Mouse (Mus musculus) liver, embryonic 15.5 days (tissue): ENCODE measurements around the gene Ptgdr2. TPM values are rescaled to one million over a fixed set of nuclear protein-coding genes. Genes with fewer than 3 reads are reported as not detected.
A peak's percentile ranks its signal among the peaks of the same experiment; 100 is the strongest.

Experiments used
- ATAC-seq: fragments of 200-750 bp; cut with Nextera tagmentation; 2 replicates; pipeline ENCODE4 v1.8.0; 2017; ENCODE audit warnings: moderate number of reproducible peaks, mild to moderate bottlenecking, moderate library complexity; ENCODE audit not compliant: insufficient read depth
- H3K27ac ChIP-seq: fragments of 300-500 bp; sonication (generic); replicated peaks from 2 replicates; pipeline ENCODE4 v1.5.1; 2015; ENCODE audit warnings: mild to moderate bottlenecking, inconsistent platforms
- H3K27me3 ChIP-seq: fragments of 300-500 bp; sonication (generic); 2 replicates; pipeline ENCODE4 v1.6.1; 2015; ENCODE audit warnings: mild to moderate bottlenecking, inconsistent platforms
- H3K36me3 ChIP-seq: fragments of 300-500 bp; sonication (generic); replicated peaks from 2 replicates; pipeline ENCODE4 v1.6.1; 2015; ENCODE audit warnings: moderate library complexity, mild to moderate bottlenecking, inconsistent platforms
- H3K4me1 ChIP-seq: fragments of 300-500 bp; sonication (generic); replicated peaks from 2 replicates; pipeline ENCODE4 v1.6.1; 2015; ENCODE audit warnings: inconsistent platforms
- H3K4me2 ChIP-seq: fragments of 300-500 bp; sonication (generic); 2 replicates; pipeline ENCODE4 v1.6.1; 2015; ENCODE audit warnings: moderate library complexity, mild to moderate bottlenecking, inconsistent platforms
- H3K4me3 ChIP-seq: fragments of 300-500 bp; sonication (generic); replicated peaks from 2 replicates; pipeline ENCODE4 v1.5.1; 2015; ENCODE audit warnings: mild to moderate bottlenecking, inconsistent platforms
- H3K9ac ChIP-seq: fragments of 300-500 bp; sonication (generic); 2 replicates; pipeline ENCODE4 v1.6.1; 2015; ENCODE audit warnings: moderate library complexity, mild to moderate bottlenecking, inconsistent platforms
- H3K9me3 ChIP-seq: fragments of 300-500 bp; sonication (generic); replicated peaks from 2 replicates; pipeline ENCODE4 v1.6.1; 2016; ENCODE audit warnings: inconsistent platforms
- WGBS: fragments of 180-500 bp; shearing (Covaris S2); methylation state at CpG from one replicate; pipeline ENCODE4 v1.1.7; 2015; ENCODE audit warnings: mixed read lengths; ENCODE audit not compliant: insufficient replicate concordance; 5-methylcytosine and 5-hydroxymethylcytosine counted together
- polyA plus RNA-seq: library from polyadenylated mRNA; unstranded; fragments of >200 nt; fragmentation: Nextera tagmentation; extraction: Ambion mirVana; gene quantifications from 2 replicates; pipeline ENCODE4 v1.2.1, GENCODE M21; 2015

Ptgdr2 gene
- polyA plus RNA-seq, 1 experiment from 2014 or later = not detected

DNA sequence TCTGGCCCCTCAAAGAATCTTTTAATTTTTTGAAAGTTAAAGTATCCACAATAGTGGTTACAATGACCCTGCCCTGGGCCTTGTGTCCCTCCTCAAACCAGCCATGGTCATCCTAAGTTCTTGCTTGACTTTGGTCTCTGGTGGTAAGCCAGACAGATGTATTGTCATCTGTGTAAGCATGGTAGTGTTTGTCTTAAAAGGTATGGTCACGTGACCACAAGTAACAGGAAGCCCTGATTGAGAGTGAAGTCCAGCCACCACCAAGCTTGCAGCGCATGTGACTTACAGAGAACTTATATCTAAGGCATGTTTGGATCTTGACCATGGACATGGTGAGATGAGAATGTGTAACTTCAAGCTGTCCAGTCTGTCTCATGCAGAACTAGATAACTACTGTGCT lies 38.2 kb downstream of the Ptgdr2 start:
- no peak overlapping the region for H3K4me3 ChIP-seq
- peaks cover 7% of the 10 kb centered on the region for H3K4me1 ChIP-seq
- H3K9ac ChIP-seq = no peak overlapping the region
- H3K27me3 ChIP-seq = no peaks in the 10 kb centered on the region
- H3K27ac ChIP-seq = no peak overlapping the region
- no peaks in the 10 kb centered on the region for H3K9me3 ChIP-seq
- 61% methylated on average over 2 of the region's 2 CpGs for WGBS
- no peak for ATAC-seq
- no peak overlapping the region for H3K4me2 ChIP-seq
- no peaks in the 10 kb centered on the region for H3K36me3 ChIP-seq

DNA sequence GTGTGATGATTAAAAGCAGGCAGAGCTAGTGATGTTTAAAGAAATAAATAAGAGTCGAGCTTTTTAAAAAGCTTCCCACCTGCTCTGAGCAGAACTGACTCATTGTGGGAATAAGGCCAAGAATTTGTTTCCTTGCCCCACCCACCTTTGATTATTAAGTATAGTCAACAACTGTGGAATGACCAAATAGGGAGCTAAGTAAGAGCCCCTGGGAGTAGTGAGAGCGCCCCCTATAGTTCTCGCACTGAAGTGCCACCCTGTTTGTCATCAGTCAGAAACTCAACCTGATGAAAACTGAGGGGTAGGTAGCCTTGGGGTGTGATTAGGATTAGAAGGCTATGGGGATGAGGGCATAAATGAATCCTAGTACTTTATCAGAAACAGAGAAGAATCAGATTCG lies 39.4 kb downstream of the Ptgdr2 start:
- Histone ChIP-seq H3K4me1 (peaks cover 7% of the 10 kb centered on the region), H3K4me2 (no peak overlapping the region), H3K36me3 (no peaks in the 10 kb centered on the region), H3K9me3 (no peaks in the 10 kb centered on the region), H3K27me3 (no peaks in the 10 kb centered on the region), H3K27ac (no peak overlapping the region), H3K4me3 (no peak overlapping the region), H3K9ac (no peak overlapping the region)
- no peak for ATAC-seq
- WGBS = 33% methylated on average over 4 of the region's 4 CpGs

DNA sequence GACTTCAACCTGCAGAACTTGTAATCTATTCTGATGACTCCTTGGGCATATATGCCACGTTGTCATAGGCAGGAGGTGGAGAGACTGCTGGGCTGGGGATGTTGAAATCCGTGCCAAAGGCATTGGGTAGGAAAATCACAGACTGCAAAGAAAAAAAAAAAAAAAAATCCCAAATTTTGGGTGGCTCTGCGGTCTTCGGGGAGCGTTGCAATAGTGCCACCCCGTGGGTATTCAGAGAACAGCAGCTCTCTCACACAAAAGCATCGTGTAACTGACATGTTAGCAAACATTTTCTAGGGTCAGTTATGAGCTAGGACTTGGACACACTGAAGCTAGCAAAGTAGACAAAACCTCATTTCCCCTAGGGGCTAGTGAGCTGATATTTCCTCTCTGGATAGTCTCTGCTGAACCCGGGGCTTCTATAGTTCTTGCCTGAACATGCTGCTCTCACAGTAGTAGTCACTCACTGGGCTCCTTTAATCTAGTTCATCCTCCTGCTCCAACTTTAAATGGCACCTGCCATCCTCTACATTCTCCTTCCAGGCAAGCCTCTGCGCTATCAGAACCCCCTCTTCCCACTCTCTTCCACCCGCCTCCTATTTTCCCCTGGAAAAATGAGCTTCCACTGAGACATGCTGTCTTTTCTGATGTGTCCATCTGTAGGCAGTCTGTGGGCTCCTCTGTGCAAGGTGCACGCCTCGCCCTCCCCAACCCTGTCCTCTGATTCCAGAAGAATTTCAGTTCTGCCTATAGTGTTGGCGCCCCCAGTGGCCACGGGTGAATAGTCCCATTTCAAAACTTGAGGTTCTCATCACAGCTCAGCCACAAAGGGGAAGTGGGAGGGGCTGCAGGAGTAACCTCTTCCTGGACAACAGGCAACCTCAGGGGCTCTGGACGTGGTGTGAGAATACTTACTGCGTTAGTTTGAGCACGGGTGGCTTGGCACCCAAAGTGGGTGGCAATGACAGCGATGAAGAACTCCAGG lies 42.5 kb downstream of the Ptgdr2 start:
- H3K4me1 ChIP-seq = peaks cover 7% of the 10 kb centered on the region
- H3K9ac ChIP-seq = no peak overlapping the region
- H3K4me2 ChIP-seq = peak overlapping the region; percentile 46
- no peaks in the 10 kb centered on the region for H3K9me3 ChIP-seq
- H3K4me3 ChIP-seq = no peak overlapping the region
- H3K36me3 ChIP-seq = no peaks in the 10 kb centered on the region
- no peak overlapping the region for H3K27ac ChIP-seq
- WGBS = 6% methylated on average over 18 of the region's 18 CpGs
- no peaks in the 10 kb centered on the region for H3K27me3 ChIP-seq
- peak; percentile 44 for ATAC-seq

DNA sequence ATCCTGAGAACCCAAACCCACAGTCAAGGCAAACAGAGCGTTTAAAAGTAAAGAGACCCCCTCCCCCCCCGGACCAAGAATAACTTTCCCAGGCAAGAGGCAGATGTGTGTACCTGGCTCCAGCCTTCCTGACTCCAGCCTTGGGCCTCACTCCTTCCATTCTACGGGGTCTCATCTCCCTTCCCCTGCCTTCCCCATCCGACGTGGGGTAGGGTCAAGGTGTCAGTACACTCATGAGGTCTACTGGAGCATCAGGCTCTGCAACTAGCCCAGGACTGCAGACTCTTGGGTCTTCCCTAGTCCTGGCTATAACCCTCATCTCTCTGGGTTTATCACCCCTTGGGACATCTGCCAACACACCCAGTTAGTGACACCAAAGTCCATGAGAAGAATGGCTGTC lies 43.2 kb downstream of the Ptgdr2 start:
- no peak overlapping the region for H3K4me3 ChIP-seq
- peaks cover 7% of the 10 kb centered on the region for H3K4me1 ChIP-seq
- H3K9me3 ChIP-seq = no peaks in the 10 kb centered on the region
- H3K4me2 ChIP-seq = peak overlapping the region; percentile 27; the same call in 1 of the 2 replicates
- no peak overlapping the region for H3K9ac ChIP-seq
- H3K27ac ChIP-seq = no peak overlapping the region
- H3K27me3 ChIP-seq = no peaks in the 10 kb centered on the region
- 51% methylated on average over 5 of the region's 5 CpGs for WGBS
- H3K36me3 ChIP-seq = no peaks in the 10 kb centered on the region
- ATAC-seq = no peak

DNA sequence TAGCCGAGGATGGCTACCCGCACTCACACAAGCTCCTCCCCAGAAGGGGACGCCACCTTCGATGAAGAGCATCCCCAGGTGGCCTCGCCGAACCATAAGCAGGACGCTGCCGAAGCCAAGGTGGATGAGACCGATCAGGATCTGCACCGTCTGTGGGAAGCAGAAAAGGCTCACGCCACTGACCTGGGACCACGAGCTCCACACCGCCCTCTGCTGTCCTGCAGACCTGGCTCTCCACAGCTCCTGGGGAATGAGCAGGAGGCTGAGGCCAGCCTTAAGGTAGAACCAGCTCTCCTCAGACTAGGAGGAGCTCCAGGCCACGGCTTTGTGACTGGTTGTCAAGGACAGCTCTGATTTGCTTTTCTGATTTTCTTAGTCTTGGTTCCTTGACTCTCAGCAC lies 46.2 kb downstream of the Ptgdr2 start:
- 18% methylated on average over 14 of the region's 14 CpGs for WGBS

DNA sequence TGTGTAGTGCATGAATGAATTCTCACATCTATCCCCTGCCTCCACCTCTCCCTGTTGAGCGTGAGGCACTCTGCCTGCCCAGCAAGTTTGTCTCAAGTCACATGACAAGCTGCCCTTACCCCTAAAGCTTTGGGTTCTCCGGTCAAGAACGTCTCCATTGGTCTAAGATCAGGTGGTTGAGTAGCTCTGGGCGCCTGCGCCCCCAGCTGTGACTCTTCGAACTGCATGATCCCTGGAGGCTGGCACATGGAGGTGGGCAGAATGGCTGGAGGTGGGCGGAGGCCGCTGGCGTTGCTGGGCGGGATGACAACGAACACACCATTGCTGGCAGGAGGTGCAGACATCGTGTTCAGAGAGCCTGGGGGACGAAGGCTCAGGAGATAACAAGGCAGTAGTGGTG lies 47.6 kb downstream of the Ptgdr2 start:
- Histone ChIP-seq H3K4me1 (peaks cover 5% of the 10 kb centered on the region), H3K4me3 (no peak overlapping the region), H3K9me3 (no peaks in the 10 kb centered on the region), H3K4me2 (no peak overlapping the region), H3K36me3 (no peaks in the 10 kb centered on the region), H3K27ac (no peak overlapping the region), H3K27me3 (no peaks in the 10 kb centered on the region), H3K9ac (no peak overlapping the region)
- WGBS = 62% methylated on average over 13 of the region's 13 CpGs
- no peak for ATAC-seq

More for the DNA sequence above, 46.2 kb downstream of the Ptgdr2 start:
- H3K9ac ChIP-seq = no peak overlapping the region
- H3K27me3 ChIP-seq = no peaks in the 10 kb centered on the region
- H3K36me3 ChIP-seq = no peaks in the 10 kb centered on the region
- ATAC-seq = no peak
- H3K4me1 ChIP-seq = peaks cover 7% of the 10 kb centered on the region
- peak overlapping the region; percentile 27; the same call in 1 of the 2 replicates for H3K4me2 ChIP-seq
- no peaks in the 10 kb centered on the region for H3K9me3 ChIP-seq
- no peak overlapping the region for H3K27ac ChIP-seq
- no peak overlapping the region for H3K4me3 ChIP-seq

DNA sequence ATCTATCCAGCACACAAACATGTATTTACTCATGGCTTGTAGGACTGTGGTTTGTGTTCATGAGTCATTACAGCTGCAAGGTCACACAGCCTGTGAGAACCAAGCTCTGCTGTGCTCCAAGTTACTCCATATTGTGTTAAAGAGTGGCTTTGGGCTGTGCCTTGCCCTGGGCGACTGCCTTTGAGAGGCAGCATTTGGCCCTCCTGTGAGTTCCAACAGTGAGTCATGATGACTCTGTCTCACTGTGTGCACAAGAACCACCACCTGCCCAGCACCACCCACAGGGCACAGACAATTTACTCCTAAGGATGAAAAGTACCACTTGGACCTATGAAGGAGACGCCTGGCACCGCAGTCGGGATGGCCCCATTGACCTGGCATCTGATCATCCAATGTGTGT lies 48.9 kb downstream of the Ptgdr2 start:
- Histone ChIP-seq H3K36me3 (no peaks in the 10 kb centered on the region), H3K4me3 (no peak overlapping the region), H3K9me3 (no peaks in the 10 kb centered on the region), H3K4me2 (no peak overlapping the region), H3K4me1 (no peaks in the 10 kb centered on the region), H3K27me3 (no peaks in the 10 kb centered on the region), H3K27ac (no peak overlapping the region), H3K9ac (no peak overlapping the region)
- no peak for ATAC-seq
- WGBS = 58% methylated on average over 4 of the region's 4 CpGs

DNA sequence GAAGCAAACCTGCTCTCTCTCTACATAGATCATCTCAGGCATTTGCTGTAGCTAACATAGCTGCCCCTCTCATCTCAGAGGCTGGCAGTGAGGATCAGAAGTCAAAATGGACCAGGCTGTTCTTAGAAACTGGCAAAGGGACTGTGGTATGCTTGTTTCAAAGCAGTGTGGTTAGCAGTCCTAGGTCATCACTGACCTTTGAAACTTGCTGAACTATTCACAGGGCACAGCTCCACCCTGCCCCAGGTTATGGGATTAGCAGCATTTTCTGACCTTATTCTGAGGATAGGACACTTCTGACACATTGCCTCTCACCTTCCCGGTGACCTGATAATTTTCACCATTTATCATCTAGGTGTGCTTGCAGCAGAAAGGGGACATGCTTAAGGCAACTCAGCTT lies 51.6 kb downstream of the Ptgdr2 start:
- no peaks in the 10 kb centered on the region for H3K27me3 ChIP-seq

DNA sequence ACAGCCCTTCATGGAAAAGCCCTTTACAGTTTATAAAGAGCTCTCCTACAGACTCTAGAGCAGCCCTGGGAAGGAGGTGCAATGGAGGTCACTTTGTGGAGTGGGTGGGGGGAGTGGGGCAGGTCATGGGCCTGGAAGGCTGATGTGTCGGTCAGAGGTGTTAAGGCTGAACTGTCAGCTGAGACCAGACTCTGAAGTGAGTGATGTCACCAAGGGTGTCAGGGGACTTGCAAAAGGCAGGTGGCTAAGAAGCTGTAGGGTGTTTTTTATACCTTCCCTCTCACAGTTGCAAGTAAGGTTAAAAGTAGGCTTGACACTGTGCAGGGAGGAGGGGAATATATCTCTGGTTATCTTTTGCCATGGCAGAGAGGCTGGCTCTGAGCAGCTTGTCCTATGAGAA lies 53.8 kb downstream of the Ptgdr2 start:
- Histone ChIP-seq H3K9me3 (no peaks in the 10 kb centered on the region), H3K36me3 (no peaks in the 10 kb centered on the region), H3K4me3 (no peak overlapping the region), H3K27ac (no peak overlapping the region), H3K9ac (no peak overlapping the region), H3K27me3 (no peaks in the 10 kb centered on the region; the same call in 1 of the 2 replicates), H3K4me1 (no peaks in the 10 kb centered on the region), H3K4me2 (no peak overlapping the region)
- ATAC-seq = no peak
- WGBS = 46% methylated on average over 1 of the region's 1 CpGs

More for the DNA sequence above, 51.6 kb downstream of the Ptgdr2 start:
- no peaks in the 10 kb centered on the region for H3K4me1 ChIP-seq
- no peaks in the 10 kb centered on the region for H3K36me3 ChIP-seq
- no peak overlapping the region for H3K4me2 ChIP-seq
- H3K9ac ChIP-seq = no peak overlapping the region
- H3K4me3 ChIP-seq = no peak overlapping the region
- H3K9me3 ChIP-seq = no peaks in the 10 kb centered on the region
- H3K27ac ChIP-seq = no peak overlapping the region
- no peak for ATAC-seq
- WGBS = 81% methylated on average over 1 of the region's 1 CpGs

DNA sequence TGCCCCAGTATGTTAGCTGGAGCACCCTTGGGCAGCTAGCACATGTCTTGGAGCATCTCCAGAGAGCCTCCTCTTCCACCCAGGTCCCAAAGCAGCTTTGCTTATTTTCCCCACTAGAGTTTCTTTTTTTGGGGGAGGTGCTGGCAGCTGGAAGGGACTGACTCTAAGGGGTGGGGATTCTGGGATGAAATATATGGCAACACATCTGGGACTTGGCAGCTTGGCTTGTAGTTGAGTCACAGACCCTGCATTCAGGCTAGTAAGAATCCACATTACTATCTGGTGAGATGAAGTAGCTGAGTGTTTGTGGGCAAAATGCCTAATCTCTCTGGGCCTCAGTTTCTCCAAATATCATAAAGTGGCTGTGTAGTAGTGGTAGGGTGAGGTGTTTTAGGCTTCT lies 55.0 kb downstream of the Ptgdr2 start:
- Histone ChIP-seq H3K4me3 (no peak overlapping the region), H3K4me2 (no peak overlapping the region), H3K27me3 (no peaks in the 10 kb centered on the region; the same call in 1 of the 2 replicates), H3K9ac (no peak overlapping the region), H3K36me3 (no peaks in the 10 kb centered on the region), H3K9me3 (no peaks in the 10 kb centered on the region), H3K4me1 (no peaks in the 10 kb centered on the region), H3K27ac (no peak overlapping the region)
- ATAC-seq = no peak
